Mouse (Mus musculus): ENCODE measurements at regions not wholly inside any gene's neighbourhood (a gene's known extent, or its start where the extent isn't known, plus 50 kb on each side); places are given as distances from the start of the nearest gene placed in this dataset.

GRCm38 (mm10) chr1:184492115-184492514 is 240.3 kb downstream of the Hlx start:
- TF ChIP-seq CTCF (IDR thresholded peaks at IDR 0.05; ENCODE audit: control insufficient read depth, insufficient read depth, low read length) (no peak), POLR2A (IDR thresholded peaks at IDR 0.05; ENCODE audit: borderline replicate concordance, control insufficient read depth, low read depth, low read length) (no peak)

Measured in bone marrow, adult 2 months (tissue).